Mouse (Mus musculus) CD4-positive, CD25-positive, alpha-beta regulatory T cell, adult 2 months (primary cell): ENCODE measurements around the gene Pgap2.

Experiments used
- DNase-seq: peaks from one replicate; pipeline ENCODE4 v3.0.0-alpha.2; 2012; ENCODE audit warnings: low read depth, low spot score

Gene Pgap2

GRCm38 (mm10) chr7:102239591-102239990 is 29.6 kb downstream of the Pgap2 start:
- no peak for DNase-seq

- DNase-seq, result no peak
These were observed 32.4 kb downstream of the Pgap2 start for GRCm38 (mm10) chr7:102242371-102242770.

GRCm38 (mm10) chr7:102242917-102243316 is 32.9 kb downstream of the Pgap2 start:
- DNase-seq, result no peak

GRCm38 (mm10) chr7:102243870-102244269 is 33.9 kb downstream of the Pgap2 start:
- peak; percentile 39 for DNase-seq

GRCm38 (mm10) chr7:102244782-102245535 is 35.0 kb downstream of the Pgap2 start:
- no peak for DNase-seq

GRCm38 (mm10) chr7:102245775-102246174 is 35.8 kb downstream of the Pgap2 start:
- peak; percentile 59 for DNase-seq

GRCm38 (mm10) chr7:102246265-102246664 is 36.3 kb downstream of the Pgap2 start:
- DNase-seq, result no peak

GRCm38 (mm10) chr7:102246956-102247797 is 37.2 kb downstream of the Pgap2 start:
- DNase-seq, result peak; percentile 45

GRCm38 (mm10) chr7:102248691-102249404 is 38.8 kb downstream of the Pgap2 start:
- peak; percentile 62 for DNase-seq

- peak; percentile 82 for DNase-seq
These were observed 39.5 kb downstream of the Pgap2 start for GRCm38 (mm10) chr7:102249531-102249895.

GRCm38 (mm10) chr7:102249896-102250630 is 40.1 kb downstream of the Pgap2 start:
- peak; percentile 86 for DNase-seq

GRCm38 (mm10) chr7:102250631-102251214 is 40.7 kb downstream of the Pgap2 start:
- peak; percentile 96 for DNase-seq

- DNase-seq, result no peak
These were observed 43.6 kb downstream of the Pgap2 start for GRCm38 (mm10) chr7:102253631-102254030.

- DNase-seq, result no peak
These were observed 45.9 kb downstream of the Pgap2 start, which contains the start of gene Rhog for GRCm38 (mm10) chr7:102255954-102256353. TSS of gene Rhog (minus strand) at chr7:102256054.

- no peak for DNase-seq
These were observed 46.6 kb downstream of the Pgap2 start for GRCm38 (mm10) chr7:102256636-102257035.

- peak; percentile 88 for DNase-seq
These were observed 48.2 kb downstream of the Pgap2 start for GRCm38 (mm10) chr7:102258189-102258588.

- no peak for DNase-seq
These were observed 48.7 kb downstream of the Pgap2 start for GRCm38 (mm10) chr7:102258753-102259152.

GRCm38 (mm10) chr7:102259716-102260479 is 49.9 kb downstream of the Pgap2 start:
- DNase-seq, result no peak

- DNase-seq, result no peak
These were observed 50.5 kb downstream of the Pgap2 start for GRCm38 (mm10) chr7:102260518-102260917.

GRCm38 (mm10) chr7:102263020-102263419 is 53.0 kb downstream of the Pgap2 start:
- no peak for DNase-seq
